Mouse (Mus musculus) embryonic stem cell, embryonic (primary cell): ENCODE measurements around the gene Ppp1r12a.

Experiments
- CTCF ChIA-PET, 4 experiments: fragments of 300-600 bp in 2 of 4; fragments of 350-600 bp in 2 of 4; sonication (Branson Sonifier 250); formaldehyde crosslinking; loops; one replicate each; lab custom pipeline; 2022; ENCODE audit warnings: inconsistent platforms in 2 of 4; lab: Charles Lee
- POLR2A ChIA-PET, 4 experiments: fragments of 300-600 bp in 2 of 4; fragments of 350-600 bp in 2 of 4; sonication (Branson Sonifier 250); formaldehyde crosslinking; loops; one replicate each; lab custom pipeline; 2022; ENCODE audit warnings: antibody characterized with exemption in 4 of 4, inconsistent platforms in 1 of 4; lab: Charles Lee

Gene Ppp1r12a

DNA sequence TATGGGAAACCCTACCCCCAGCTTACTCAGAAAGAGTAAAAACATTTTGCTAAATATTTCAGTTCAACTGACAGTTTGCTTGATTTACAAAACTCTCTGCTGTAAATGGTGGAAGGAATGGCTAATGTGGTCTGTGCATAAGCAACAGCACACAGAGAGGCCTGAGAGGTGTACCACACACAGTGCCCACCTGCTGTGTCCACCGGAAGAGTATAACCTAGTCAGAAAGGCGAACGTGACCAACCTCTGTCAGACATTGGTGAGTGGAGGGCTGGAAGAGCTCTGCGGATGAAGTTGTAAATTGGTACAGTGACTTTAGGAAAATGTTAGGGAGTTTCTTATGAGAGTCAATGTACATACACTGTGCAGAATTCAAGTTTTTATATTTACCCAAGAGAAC is 20.4 kb downstream of the Ppp1r12a start:
- ChIA-PET POLR2A (interaction anchor here in 1 of 4 experiments (0.6 to 1.8 kb wide), 4 partner anchors 9 to 63 kb away, joined by 3 to 6 read pairs (median 4); no protein-coding TSS in a partner anchor), CTCF (no interaction called here)

DNA sequence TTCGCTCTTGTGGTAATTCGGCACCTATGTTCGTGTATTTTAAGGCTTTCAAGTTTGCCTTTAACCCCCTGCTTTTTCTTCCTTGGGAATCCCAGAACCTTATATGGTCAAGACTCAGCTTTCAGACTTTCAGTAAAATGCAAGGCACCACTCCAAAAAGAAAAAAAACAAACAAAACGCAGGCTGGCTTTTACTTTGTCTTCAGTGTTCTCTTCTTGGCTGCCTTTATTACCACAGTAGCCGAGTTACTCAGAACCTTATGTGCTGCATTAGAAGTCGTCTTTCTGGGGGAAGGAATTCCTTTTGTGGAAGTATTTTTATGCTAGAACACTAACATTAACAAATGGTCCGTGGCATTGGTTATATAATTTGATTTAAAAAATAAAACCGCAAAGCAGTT is 22.8 kb downstream of the Ppp1r12a start:
- ChIA-PET CTCF (no interaction called here), POLR2A (interaction anchor here in 1 of 4 experiments (1.3 to 1.5 kb wide), 2 partner anchors 23 to 101 kb away, joined by 4 to 5 read pairs; partner anchors contain the start of gene Ppp1r12a)

GRCm38 (mm10) chr10:108185265-108185664 is 23.3 kb downstream of the Ppp1r12a start:
- POLR2A ChIA-PET, result interaction anchor here in 1 of 4 experiments (1.3 to 1.5 kb wide), 3 partner anchors 9 to 100 kb away, joined by 3 to 4 read pairs (median 4); no protein-coding TSS in a partner anchor
- CTCF ChIA-PET, result no interaction called here

GRCm38 (mm10) chr10:108189303-108189702 is 27.3 kb downstream of the Ppp1r12a start:
- ChIA-PET POLR2A (interaction anchor here in 2 of 4 experiments (1.0 to 3.3 kb wide), 3 partner anchors 10 to 28 kb away, joined by 3 to 9 read pairs (median 3); partner anchors contain the start of gene Ppp1r12a (in 1 of the 2)), CTCF (no interaction called here)

GRCm38 (mm10) chr10:108189986-108190385 is 28.0 kb downstream of the Ppp1r12a start:
- POLR2A ChIA-PET, result interaction anchor here in 2 of 4 experiments (1.0 to 3.3 kb wide), 6 partner anchors 11 to 163 kb away, joined by 3 to 9 read pairs (median 4); partner anchors contain the start of gene Ppp1r12a (in 1 of the 2)

DNA sequence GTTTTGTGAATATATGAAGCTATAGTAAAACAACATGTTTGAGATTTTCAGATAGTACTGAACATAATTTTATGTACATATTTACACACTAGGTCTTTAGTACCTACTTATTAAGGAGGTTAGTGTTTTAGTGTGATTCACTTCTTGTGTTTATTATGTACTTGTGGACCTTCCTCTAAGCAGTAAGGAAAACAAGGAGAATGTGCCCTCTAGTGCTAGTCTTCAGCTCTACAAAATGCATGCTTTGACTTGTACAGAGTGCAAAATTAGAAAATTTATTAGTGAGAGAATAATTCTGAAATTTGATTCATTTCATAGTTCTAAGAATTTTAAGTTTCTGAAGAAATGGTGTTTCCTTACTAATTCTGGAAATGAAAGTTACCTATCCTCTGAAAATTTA is 28.6 kb downstream of the Ppp1r12a start:
- ChIA-PET CTCF (interaction anchor here in 1 of 4 experiments (1.0 kb wide), 1 partner anchor 332 kb away, joined by 3 read pairs; no protein-coding TSS in a partner anchor), POLR2A (interaction anchor here in 2 of 4 experiments (1.0 to 3.3 kb wide), 5 partner anchors 11 to 163 kb away, joined by 3 to 9 read pairs (median 5); partner anchors contain the start of gene Ppp1r12a (in 1 of the 2))

More at GRCm38 (mm10) chr10:108189986-108190385, 28.0 kb downstream of the Ppp1r12a start:
- CTCF ChIA-PET, result interaction anchor here in 1 of 4 experiments (1.0 kb wide), 1 partner anchor 331 kb away, joined by 3 read pairs; no protein-coding TSS in a partner anchor

GRCm38 (mm10) chr10:108191381-108191787 is 29.4 kb downstream of the Ppp1r12a start:
- POLR2A ChIA-PET, result interaction anchor here in 2 of 4 experiments (0.7 to 3.3 kb wide), 5 partner anchors 9 to 29 kb away, joined by 3 to 9 read pairs (median 4); partner anchors contain the start of gene Ppp1r12a (in 1 of the 2)
- CTCF ChIA-PET, result no interaction called here

DNA sequence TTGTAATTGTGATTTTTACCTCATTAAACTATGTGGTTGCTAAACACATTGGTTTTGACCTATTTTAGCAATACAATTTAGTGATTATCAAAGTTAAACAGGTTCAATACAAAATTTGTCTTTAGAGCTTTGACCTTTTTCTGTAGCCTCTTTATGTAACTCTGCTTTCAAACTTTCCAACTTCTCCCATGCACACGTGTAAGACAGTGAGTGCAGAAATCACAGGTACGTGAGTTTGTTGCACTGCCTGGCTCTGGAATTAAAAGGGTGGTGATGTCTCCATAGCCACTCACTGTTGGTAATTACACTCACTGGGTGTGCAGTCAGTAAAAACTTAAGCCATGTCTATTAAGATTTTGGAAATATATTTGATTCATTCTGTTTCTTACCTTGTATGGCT is 30.3 kb downstream of the Ppp1r12a start:
- ChIA-PET POLR2A (interaction anchor here in 1 of 4 experiments (2.0 kb wide), 1 partner anchor 8 kb away, joined by 4 read pairs; no protein-coding TSS in a partner anchor), CTCF (no interaction called here)

GRCm38 (mm10) chr10:108196124-108196523 is 34.1 kb downstream of the Ppp1r12a start:
- ChIA-PET CTCF (no interaction called here), POLR2A (no interaction called here)

DNA sequence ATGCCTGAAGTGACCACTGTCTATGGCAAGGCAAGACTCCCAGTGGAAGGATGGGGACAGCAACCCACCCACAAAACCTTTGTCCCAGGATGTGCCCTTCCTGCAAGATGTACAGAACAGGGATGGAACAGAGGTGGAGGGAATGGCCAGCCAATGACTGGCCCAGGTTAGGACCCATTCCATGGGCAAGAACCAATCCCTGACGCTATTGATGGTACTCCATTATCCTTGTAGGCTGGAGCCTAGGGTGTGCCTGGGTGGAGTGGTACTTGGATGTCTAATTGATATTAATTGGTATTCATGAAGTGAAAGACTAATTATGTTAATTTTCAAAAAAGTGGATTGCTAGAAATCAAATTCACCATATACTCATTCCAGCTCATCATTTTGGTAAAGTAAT is 35.5 kb downstream of the Ppp1r12a start:
- POLR2A ChIA-PET, result interaction anchor here in 1 of 4 experiments (0.8 kb wide), 1 partner anchor 97 kb away, joined by 3 read pairs; no protein-coding TSS in a partner anchor
- CTCF ChIA-PET, result interaction anchor here in 1 of 4 experiments (0.6 kb wide), 1 partner anchor 111 kb away, joined by 7 read pairs; no protein-coding TSS in a partner anchor

DNA sequence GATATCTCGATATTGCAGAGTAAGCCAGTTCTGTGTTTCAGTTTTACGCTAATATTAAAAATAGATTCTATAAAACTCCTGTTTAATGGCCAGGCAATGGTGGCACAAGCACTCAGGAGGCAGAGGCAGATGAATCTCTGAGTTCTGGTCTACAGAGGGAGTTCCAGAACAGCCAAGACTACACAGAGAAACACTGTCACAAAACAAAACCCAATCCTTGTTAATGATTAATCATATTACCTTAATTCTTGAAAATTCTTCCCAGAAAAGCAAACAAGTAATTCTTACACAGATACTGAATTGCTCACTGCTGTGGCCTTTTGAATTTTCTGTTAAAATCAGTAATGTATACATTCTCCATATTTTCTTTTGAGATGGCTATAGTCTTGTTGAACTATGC is 37.0 kb downstream of the Ppp1r12a start:
- ChIA-PET CTCF (no interaction called here), POLR2A (no interaction called here)

GRCm38 (mm10) chr10:108202126-108202525 is 40.1 kb downstream of the Ppp1r12a start:
- CTCF ChIA-PET, result no interaction called here

DNA sequence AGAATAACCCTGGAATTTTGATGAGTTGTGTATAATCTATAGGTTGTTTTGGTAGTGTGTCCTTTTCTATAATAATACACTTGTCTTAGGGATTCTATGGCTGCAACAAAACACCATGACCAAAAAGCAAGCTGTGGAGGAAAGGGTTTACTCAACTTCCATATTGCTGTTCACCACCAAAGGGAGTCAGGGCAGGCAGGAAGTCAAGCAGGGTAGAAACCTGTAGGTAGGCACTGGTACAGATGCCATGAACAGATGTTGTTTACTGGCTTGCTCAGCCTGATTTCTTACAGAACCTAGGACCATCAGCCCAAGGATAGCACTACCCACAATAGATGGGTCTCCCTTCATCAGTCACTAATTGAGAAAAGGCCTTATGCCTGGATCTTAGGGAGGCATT is 41.4 kb downstream of the Ppp1r12a start:
- POLR2A ChIA-PET, result interaction anchor here in 1 of 4 experiments (0.6 to 1.1 kb wide), 2 partner anchors 34 to 300 kb away, joined by 3 to 4 read pairs; no protein-coding TSS in a partner anchor
- CTCF ChIA-PET, result no interaction called here

More at GRCm38 (mm10) chr10:108202126-108202525, 40.1 kb downstream of the Ppp1r12a start:
- POLR2A ChIA-PET, result interaction anchor here in 1 of 4 experiments (1.0 kb wide), 1 partner anchor 14 kb away, joined by 3 read pairs; no protein-coding TSS in a partner anchor

- POLR2A ChIA-PET, result interaction anchor here in 1 of 4 experiments (0.8 to 1.2 kb wide), 2 partner anchors 14 to 26 kb away, joined by 3 to 4 read pairs; no protein-coding TSS in a partner anchor
- CTCF ChIA-PET, result no interaction called here
Measured at GRCm38 (mm10) chr10:108209396-108209795, 47.4 kb downstream of the Ppp1r12a start.

- ChIA-PET POLR2A (interaction anchor here in 2 of 4 experiments (0.5 to 3.4 kb wide), 6 partner anchors 9 to 423 kb away, joined by 3 to 16 read pairs (median 3); partner anchors contain the start of gene Ppp1r12a (in 1 of the 2)), CTCF (interaction anchor here in 2 of 4 experiments (0.5 to 0.7 kb wide), 4 partner anchors 11 to 365 kb away, joined by 3 read pairs; no protein-coding TSS in a partner anchor)
Measured at GRCm38 (mm10) chr10:108224413-108224812, 62.4 kb downstream of the Ppp1r12a start.

DNA sequence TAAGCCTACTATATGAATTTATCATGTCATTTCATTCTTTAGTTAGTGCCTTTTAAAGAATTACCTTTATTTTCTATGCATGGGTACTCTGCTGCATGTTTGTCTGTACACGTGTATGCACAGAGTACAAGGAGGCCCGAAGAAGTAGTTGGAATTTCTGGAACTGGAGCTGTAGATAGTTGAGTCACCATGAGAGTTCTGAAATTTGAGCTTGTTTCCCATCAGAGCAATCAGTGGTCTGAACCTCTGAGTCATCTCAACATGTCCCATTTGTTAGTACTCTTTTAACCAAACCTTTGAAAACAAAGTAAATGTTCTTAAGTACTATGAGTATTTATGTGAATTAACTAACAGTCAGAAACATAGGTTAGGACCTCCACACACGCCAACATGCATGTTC is 75.1 kb downstream of the Ppp1r12a start:
- POLR2A ChIA-PET, result interaction anchor here in 2 of 4 experiments (1.0 to 6.3 kb wide), 5 partner anchors 8 to 58 kb away, joined by 3 to 29 read pairs (median 3); no protein-coding TSS in a partner anchor
- CTCF ChIA-PET, result no interaction called here

- CTCF ChIA-PET, result no interaction called here
- POLR2A ChIA-PET, result interaction anchor here in 3 of 4 experiments (0.7 to 6.3 kb wide), 13 partner anchors 9 to 196 kb away, joined by 3 to 29 read pairs (median 3); partner anchors contain the start of gene Ppp1r12a (in 1 of the 3)
Measured at GRCm38 (mm10) chr10:108239061-108239460, 77.1 kb downstream of the Ppp1r12a start.

DNA sequence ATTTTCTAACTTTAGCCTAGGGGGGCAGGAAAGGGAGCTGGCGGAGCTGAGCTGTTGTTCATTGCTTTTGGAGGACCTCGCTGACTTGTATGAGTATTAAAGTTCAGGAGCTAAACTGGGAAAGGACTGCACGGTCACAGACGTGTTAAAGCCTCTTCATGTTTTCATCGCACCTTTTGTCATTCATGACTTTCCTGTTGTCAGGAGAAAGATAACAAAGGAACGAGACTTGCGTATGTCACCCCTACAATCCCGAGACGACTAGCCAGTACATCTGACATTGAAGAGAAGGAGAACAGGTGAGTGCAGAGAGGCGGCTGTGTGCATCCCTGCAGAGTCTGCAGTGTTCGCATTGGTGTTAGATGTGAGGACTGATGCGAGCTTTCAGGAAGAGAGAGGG is 88.7 kb downstream of the Ppp1r12a start:
- CTCF ChIA-PET, result no interaction called here

DNA sequence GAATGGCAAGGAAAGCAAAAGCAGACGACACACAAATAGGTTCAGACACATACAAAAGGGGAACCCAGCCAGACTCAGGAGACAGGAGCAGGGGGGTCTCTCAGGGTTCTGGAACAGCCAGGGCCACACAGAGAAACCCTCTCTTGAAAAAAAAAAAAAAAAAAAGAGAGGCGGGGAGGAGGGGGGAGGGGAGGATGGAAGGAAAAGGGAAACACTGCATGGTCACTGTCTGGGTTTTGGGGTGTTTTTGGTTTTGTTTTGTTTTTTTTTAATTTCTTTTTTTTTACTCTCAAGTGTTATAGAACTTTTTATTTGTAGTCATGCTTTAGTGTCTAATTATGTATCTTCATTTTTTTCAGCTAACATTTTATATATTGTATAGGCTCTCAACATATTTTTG is 89.2 kb downstream of the Ppp1r12a start:
- ChIA-PET CTCF (no interaction called here), POLR2A (interaction anchor here in 2 of 4 experiments (0.9 to 1.6 kb wide), 5 partner anchors 10 to 34 kb away, joined by 3 to 6 read pairs (median 3); no protein-coding TSS in a partner anchor)

More for the DNA sequence above, 88.7 kb downstream of the Ppp1r12a start:
- POLR2A ChIA-PET, result interaction anchor here in 2 of 4 experiments (0.8 to 1.6 kb wide), 6 partner anchors 9 to 39 kb away, joined by 3 to 6 read pairs (median 3); no protein-coding TSS in a partner anchor
